Mouse (Mus musculus) bone marrow, adult 2 months (tissue): ENCODE data around the gene Klhl26.

ENCODE experiments used
- CTCF ChIP-seq: fragments of 200-500 bp; IDR thresholded peaks from 2 replicates; pipeline ENCODE4 v1.5.1; 2011; ENCODE audit warnings: low read length, control low read depth; ENCODE audit not compliant: control insufficient read depth, insufficient read depth
- POLR2A ChIP-seq: fragments of 200-500 bp; IDR thresholded peaks from 2 replicates; pipeline ENCODE4 v1.6.1; 2011; ENCODE audit warnings: low read depth, mild to moderate bottlenecking, control low read depth, low read length, borderline replicate concordance; ENCODE audit not compliant: control insufficient read depth

- no peak for TF ChIP-seq CTCF
- no peak for TF ChIP-seq POLR2A
Measured at GRCm38 (mm10) chr8:70490880-70491495, 14.2 kb upstream of the Klhl26 start.
